Mouse (Mus musculus) intestine, embryonic 15.5 days (tissue): ENCODE measurements around the gene Cep170. TPM values are rescaled to one million over a fixed set of nuclear protein-coding genes. Genes with fewer than 3 reads are reported as not detected.

Source experiments
- ATAC-seq: fragments of 200-750 bp; cut with Nextera tagmentation; 2 replicates; pipeline ENCODE4 v1.8.0; 2017; ENCODE audit warnings: moderate TSS enrichment, moderate library complexity
- H3K27ac ChIP-seq: fragments of 300-500 bp; sonication (generic); 2 replicates; pipeline ENCODE4 v1.5.1; 2015; ENCODE audit warnings: mild to moderate bottlenecking, inconsistent platforms
- H3K27me3 ChIP-seq: fragments of 300-500 bp; sonication (generic); replicated peaks from 2 replicates; pipeline ENCODE4 v1.6.1; 2015; ENCODE audit warnings: inconsistent platforms
- H3K36me3 ChIP-seq: fragments of 300-500 bp; sonication (generic); 2 replicates; pipeline ENCODE4 v1.6.1; 2015; ENCODE audit warnings: inconsistent platforms
- H3K4me1 ChIP-seq: fragments of 300-500 bp; sonication (generic); replicated peaks from 2 replicates; pipeline ENCODE4 v1.6.1; 2015; ENCODE audit warnings: inconsistent platforms
- H3K4me2 ChIP-seq: fragments of 300-500 bp; sonication (generic); replicated peaks from 2 replicates; pipeline ENCODE4 v1.6.1; 2015; ENCODE audit warnings: mild to moderate bottlenecking, inconsistent platforms
- H3K4me3 ChIP-seq: fragments of 300-500 bp; sonication (generic); replicated peaks from 2 replicates; pipeline ENCODE4 v1.5.1; 2015; ENCODE audit warnings: inconsistent platforms
- H3K9ac ChIP-seq: fragments of 300-500 bp; sonication (generic); 2 replicates; pipeline ENCODE4 v1.6.1; 2015; ENCODE audit warnings: inconsistent platforms
- H3K9me3 ChIP-seq: fragments of 300-500 bp; sonication (generic); 2 replicates; pipeline ENCODE4 v1.6.1; 2016; ENCODE audit warnings: inconsistent platforms
- WGBS: fragments of 180-500 bp; shearing (Covaris S2); methylation state at CpG from one replicate; pipeline ENCODE4 v1.1.7; 2015; 5-methylcytosine and 5-hydroxymethylcytosine counted together
- polyA plus RNA-seq: library from polyadenylated mRNA; unstranded; fragments of >200 nt; fragmentation: Nextera tagmentation; extraction: Ambion mirVana; gene quantifications from 2 replicates; pipeline ENCODE4 v1.2.1, GENCODE M21; 2015

Gene Cep170
- polyA plus RNA-seq, 1 experiment from 2014 or later = 17.6 TPM

DNA sequence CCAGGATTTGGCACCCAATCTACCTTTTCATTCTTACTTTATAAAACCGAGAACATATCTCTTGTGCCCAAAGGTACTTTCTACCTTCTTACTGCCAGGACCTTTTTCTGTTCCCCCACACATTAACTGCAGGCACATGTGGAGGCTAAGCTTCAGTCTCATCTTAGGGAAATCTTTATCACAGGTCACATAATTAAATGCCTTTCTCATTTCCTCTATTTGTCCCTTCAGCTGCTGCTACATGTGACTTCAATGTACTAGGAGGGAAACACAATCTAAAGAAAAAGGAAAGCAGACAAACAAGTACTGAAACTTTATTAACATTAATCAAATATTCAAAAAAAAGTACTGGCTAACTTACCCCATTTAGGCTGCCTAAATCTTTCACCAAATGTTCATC is 21.7 kb downstream of the Cep170 start:
- Histone ChIP-seq H3K9me3 (no peaks in the 10 kb centered on the region), H3K4me3 (no peak overlapping the region), H3K36me3 (no peaks in the 10 kb centered on the region), H3K4me2 (no peak overlapping the region), H3K27me3 (no peaks in the 10 kb centered on the region), H3K9ac (no peak overlapping the region), H3K27ac (no peak overlapping the region), H3K4me1 (no peaks in the 10 kb centered on the region)
- no peak for ATAC-seq
- WGBS = 86% methylated on average over 1 of the region's 1 CpGs

DNA sequence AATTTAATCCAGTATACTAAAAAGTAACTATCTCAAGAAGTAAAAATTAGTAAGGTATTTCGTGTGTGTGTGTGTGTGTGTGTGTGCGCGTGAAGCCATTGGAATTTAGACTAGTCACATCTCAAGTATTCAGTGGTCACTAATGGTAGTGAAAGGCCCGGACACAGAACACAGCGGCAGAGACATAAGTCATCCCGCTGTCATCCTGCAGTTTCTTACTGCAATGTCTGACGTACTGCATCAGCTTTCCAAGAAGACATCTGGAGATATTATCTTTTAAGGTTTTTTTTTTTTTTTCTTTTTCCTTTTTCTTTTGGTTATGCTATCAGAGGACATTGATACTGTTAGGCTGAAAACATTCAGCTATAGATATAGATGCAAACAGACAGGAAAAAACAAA is 24.5 kb downstream of the Cep170 start:
- ATAC-seq = no peak
- Histone ChIP-seq H3K27me3 (no peaks in the 10 kb centered on the region), H3K4me1 (no peaks in the 10 kb centered on the region), H3K36me3 (no peaks in the 10 kb centered on the region), H3K27ac (no peak overlapping the region), H3K4me3 (no peak overlapping the region), H3K9ac (no peak overlapping the region), H3K9me3 (no peaks in the 10 kb centered on the region), H3K4me2 (no peak overlapping the region)
- WGBS = 87% methylated on average over 7 of the region's 7 CpGs

DNA sequence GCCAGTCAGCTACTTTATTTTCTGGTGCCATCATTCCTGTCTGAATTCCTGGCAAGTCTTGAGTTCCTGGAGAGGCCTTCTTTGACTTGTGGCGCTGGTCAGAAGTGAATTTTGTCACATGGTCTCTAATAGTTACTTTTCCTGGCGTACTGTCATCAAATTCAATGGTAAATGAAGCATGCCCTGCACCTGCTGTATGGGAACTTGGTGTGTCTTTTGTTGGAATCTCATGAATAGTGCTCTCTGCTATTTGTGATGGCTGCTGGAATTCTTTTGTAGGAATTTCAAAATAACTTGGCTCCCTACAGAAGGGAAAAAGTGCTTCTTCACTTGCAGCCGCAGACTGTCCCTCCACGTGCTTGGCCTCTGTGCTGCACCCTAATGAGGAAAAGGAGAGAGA is 39.3 kb downstream of the Cep170 start:
- H3K9ac ChIP-seq = no peak overlapping the region
- H3K4me2 ChIP-seq = no peak overlapping the region
- H3K27ac ChIP-seq = no peak overlapping the region
- no peak for ATAC-seq
- H3K9me3 ChIP-seq = no peaks in the 10 kb centered on the region
- 0 out of 2 replicates have a peak, but pooled peaks cover 3% of the 10 kb centered on the region for H3K36me3 ChIP-seq
- 90% methylated on average over 4 of the region's 4 CpGs for WGBS
- H3K27me3 ChIP-seq = no peaks in the 10 kb centered on the region
- H3K4me1 ChIP-seq = no peaks in the 10 kb centered on the region
- no peak overlapping the region for H3K4me3 ChIP-seq

DNA sequence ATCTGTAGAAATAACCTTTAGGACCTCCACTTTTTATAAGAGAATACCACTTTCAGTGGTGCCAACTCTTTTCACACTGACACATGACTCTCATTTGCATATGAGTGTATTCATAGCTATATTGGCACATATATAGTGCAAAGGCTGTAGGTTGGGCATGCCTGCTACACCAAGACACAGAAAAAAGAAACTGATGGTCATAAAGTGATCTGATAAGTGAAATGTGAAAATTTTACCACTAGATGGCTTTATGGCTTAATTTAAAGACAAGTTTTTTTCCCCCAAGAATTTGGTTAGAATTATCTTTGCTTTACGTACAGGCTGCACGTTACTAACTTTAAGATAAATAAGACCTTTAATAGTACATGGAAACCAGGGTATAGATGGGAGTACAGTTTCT is 51.6 kb downstream of the Cep170 start:
- no peak for ATAC-seq
- Histone ChIP-seq H3K36me3 (0 out of 2 replicates have a peak, but pooled peaks cover 2% of the 10 kb centered on the region), H3K27me3 (no peaks in the 10 kb centered on the region), H3K4me2 (no peak overlapping the region), H3K4me1 (no peaks in the 10 kb centered on the region), H3K9ac (no peak overlapping the region), H3K27ac (no peak overlapping the region), H3K4me3 (no peak overlapping the region), H3K9me3 (no peaks in the 10 kb centered on the region)
- 76% methylated on average over 2 of the region's 2 CpGs for WGBS

DNA sequence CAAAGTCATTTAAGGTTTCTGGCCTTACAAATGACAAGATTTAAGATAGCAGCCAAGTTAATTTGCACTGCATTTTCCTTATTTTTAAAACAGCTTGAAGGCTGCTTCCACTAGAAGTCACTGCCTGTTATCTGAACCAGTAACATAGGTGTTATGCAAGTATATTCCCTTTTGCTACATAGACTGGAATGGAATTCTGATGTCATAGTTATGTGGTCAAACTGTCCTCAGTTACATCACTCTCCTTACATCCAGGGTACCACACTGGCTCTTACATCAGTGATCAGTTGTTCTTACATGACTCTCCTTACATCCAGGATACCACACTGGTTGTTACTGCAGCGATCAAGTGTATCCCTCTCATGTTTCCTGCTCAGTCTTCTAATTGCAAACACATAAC is 53.2 kb downstream of the Cep170 start:
- 97% methylated on average over 1 of the region's 1 CpGs for WGBS
- no peaks in the 10 kb centered on the region for H3K27me3 ChIP-seq

DNA sequence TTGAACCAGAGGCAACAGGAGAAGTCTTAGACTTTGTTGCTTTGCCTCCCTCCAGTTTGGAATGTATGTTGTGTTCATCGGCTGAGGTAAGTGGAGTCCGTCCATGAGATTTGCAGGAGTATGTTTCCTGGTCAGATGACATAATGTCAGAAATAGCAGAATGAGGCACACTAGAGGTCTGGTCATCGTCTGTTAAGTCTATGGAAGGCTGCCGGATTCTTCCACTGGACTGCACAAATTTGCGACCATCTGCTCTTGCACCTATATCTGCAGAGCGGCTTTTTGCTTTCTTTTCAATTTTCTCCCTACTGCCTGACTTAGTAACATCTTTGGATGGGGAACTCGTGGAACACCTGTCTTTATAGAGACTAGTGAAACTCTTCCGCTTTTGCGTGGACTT is 58.3 kb downstream of the Cep170 start:
- Histone ChIP-seq H3K4me2 (no peak overlapping the region), H3K27ac (no peak overlapping the region), H3K36me3 (0 out of 2 replicates have a peak, but pooled peaks cover 6% of the 10 kb centered on the region), H3K9ac (no peak overlapping the region), H3K4me3 (no peak overlapping the region), H3K4me1 (no peaks in the 10 kb centered on the region), H3K9me3 (no peaks in the 10 kb centered on the region), H3K27me3 (no peaks in the 10 kb centered on the region)
- 85% methylated on average over 9 of the region's 9 CpGs for WGBS
- ATAC-seq = no peak

More for the DNA sequence above, 53.2 kb downstream of the Cep170 start:
- H3K4me3 ChIP-seq = no peak overlapping the region
- H3K9me3 ChIP-seq = no peaks in the 10 kb centered on the region
- no peak overlapping the region for H3K9ac ChIP-seq
- no peak overlapping the region for H3K27ac ChIP-seq
- 0 out of 2 replicates have a peak, but pooled peaks cover 2% of the 10 kb centered on the region for H3K36me3 ChIP-seq
- H3K4me1 ChIP-seq = no peaks in the 10 kb centered on the region
- H3K4me2 ChIP-seq = no peak overlapping the region
- no peak for ATAC-seq

DNA sequence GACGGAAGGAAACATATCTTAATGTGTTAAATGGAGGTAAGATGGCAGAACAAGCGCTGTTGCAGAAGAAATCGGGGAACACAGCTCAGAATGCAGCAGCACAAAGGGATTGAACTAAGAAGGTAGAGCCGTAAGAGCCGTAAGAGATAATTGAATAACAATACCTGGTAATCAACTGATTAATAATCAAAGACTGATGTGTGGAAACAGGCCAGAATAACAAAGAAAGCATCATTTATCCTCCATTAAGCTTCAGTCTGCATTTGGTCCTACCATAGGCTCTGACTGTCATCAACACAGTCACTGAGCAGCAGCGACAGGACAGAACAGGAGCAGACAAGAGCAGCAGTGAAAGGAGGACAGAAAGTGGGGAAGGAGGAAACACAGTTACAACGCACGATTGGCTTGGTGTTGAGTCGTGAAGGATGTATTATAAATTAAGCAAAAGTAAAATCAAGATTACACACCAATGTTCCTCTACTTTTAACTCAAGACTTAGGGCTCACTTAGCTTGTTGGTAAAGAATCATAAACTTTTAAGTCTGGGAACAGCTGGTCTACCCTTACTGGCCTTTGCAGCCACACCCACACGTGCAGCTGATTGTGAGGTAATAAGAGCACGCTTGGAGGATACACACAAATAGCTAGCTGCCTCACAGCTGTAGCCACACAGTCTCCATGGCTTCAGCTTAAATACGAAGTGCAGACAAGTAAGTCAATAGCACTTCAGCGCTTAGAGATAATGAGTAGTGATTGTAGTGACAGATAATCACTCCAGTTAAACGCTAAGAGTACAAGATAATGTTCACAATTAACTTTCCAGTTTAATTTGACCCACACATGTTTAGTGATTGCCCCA is 59.8 kb downstream of the Cep170 start:
- no peak overlapping the region for H3K27ac ChIP-seq
- no peaks in the 10 kb centered on the region for H3K4me1 ChIP-seq
- no peaks in the 10 kb centered on the region for H3K27me3 ChIP-seq
- 75% methylated on average over 14 of the region's 14 CpGs for WGBS
- H3K9ac ChIP-seq = no peak overlapping the region
- H3K36me3 ChIP-seq = 0 out of 2 replicates have a peak, but pooled peaks cover 6% of the 10 kb centered on the region
- H3K4me3 ChIP-seq = no peak overlapping the region
- ATAC-seq = no peak
- no peak overlapping the region for H3K4me2 ChIP-seq
- no peaks in the 10 kb centered on the region for H3K9me3 ChIP-seq

DNA sequence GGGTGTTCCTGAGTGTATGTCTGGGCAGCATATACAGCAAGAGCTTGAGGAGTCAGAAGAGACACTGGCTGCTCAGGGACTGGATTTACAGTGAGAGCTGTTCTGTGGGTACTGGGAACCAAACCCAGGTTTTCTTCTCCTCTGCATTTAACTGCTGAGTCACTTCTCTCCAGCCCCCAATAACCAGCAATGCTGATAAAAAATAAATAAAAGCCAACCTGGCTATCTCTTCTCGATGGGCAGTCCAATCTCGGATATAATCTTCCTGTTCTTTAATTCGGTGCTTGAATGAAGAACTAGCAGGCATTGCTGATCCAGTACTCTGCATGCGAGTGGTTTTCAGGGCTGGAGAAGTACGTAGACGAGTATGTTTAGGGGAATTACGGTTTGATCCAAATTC is 64.2 kb downstream of the Cep170 start:
- Histone ChIP-seq H3K27ac (no peak overlapping the region), H3K4me1 (no peaks in the 10 kb centered on the region), H3K36me3 (no peaks in the 10 kb centered on the region), H3K27me3 (no peaks in the 10 kb centered on the region), H3K9me3 (no peaks in the 10 kb centered on the region), H3K4me3 (no peak overlapping the region), H3K9ac (no peak overlapping the region), H3K4me2 (no peak overlapping the region)
- 92% methylated on average over 7 of the region's 7 CpGs for WGBS
- ATAC-seq = no peak

DNA sequence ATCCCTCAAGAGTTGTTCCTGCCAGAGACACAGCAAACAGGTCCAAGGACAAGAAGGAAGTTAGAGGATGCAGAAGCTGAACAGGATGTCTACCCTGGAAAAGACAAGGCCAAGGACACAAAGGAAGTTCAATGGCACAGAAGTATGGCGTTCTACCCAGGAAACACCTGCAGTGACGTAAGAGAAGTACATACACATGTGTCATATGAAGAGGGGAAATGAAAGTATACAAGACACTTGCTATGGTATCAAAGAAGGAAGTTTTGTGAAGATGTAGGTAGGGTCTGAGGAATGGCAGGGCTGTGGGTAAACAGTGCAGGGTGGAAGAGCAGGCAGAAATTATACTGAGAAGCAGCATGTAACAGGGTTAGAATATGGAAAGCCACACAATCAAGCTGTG is 81.0 kb downstream of the Cep170 start:
- no peak overlapping the region for H3K4me3 ChIP-seq
- H3K27me3 ChIP-seq = no peaks in the 10 kb centered on the region
- no peaks in the 10 kb centered on the region for H3K9me3 ChIP-seq
- no peak for ATAC-seq
- no peak overlapping the region for H3K27ac ChIP-seq
- no peak overlapping the region for H3K9ac ChIP-seq
- no peaks in the 10 kb centered on the region for H3K4me1 ChIP-seq
- 90% methylated on average over 2 of the region's 2 CpGs for WGBS
- H3K4me2 ChIP-seq = no peak overlapping the region
- H3K36me3 ChIP-seq = peaks cover 3% of the 10 kb centered on the region; the same call in 1 of the 2 replicates

DNA sequence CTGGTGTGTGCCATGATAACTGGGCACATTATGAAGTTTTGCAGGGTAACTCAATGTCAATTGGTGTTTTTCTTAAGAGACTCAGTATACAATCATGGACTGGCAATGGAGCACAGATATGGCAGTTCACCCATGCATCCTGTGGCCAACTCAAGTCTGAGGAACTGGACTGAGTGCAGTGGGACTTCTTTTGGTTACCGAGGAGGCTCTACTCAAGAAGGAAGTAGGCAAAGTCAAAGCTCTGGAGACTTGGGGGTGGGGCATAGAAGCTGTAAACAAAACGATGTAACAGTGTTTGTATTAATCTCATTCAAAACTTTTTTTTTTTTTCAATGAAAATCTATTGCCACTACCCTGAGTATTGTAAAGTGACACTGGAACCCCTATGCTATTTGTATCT is 83.3 kb downstream of the Cep170 start:
- no peak for ATAC-seq
- Histone ChIP-seq H3K36me3 (peaks cover 3% of the 10 kb centered on the region; the same call in 1 of the 2 replicates), H3K27me3 (no peaks in the 10 kb centered on the region), H3K9ac (no peak overlapping the region), H3K4me2 (no peak overlapping the region), H3K4me3 (no peak overlapping the region), H3K9me3 (no peaks in the 10 kb centered on the region), H3K4me1 (no peaks in the 10 kb centered on the region), H3K27ac (no peak overlapping the region)
- 82% methylated on average over 2 of the region's 2 CpGs for WGBS

DNA sequence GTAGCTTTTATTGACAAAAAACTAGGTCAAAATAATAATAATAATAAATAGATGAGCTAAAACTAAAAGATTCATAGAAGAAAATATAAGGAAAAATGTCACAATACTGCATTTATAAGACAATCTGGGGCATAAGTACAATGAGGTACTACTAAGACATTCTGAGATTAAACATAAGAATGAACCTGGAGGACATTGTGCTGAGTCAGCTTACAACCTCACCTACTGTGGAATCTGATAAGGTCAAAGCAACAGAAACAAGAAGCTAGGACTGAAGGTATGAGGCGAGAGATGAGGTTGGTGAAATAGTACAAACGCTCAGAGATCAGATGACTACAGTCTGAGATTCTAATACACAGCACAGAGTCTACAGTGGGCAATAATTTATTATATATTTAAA is 86.5 kb downstream of the Cep170 start:
- Histone ChIP-seq H3K27me3 (no peaks in the 10 kb centered on the region), H3K4me1 (no peaks in the 10 kb centered on the region), H3K36me3 (0 out of 2 replicates have a peak, but pooled peaks cover 3% of the 10 kb centered on the region), H3K27ac (no peak overlapping the region), H3K9me3 (no peaks in the 10 kb centered on the region), H3K4me2 (no peak overlapping the region), H3K4me3 (no peak overlapping the region), H3K9ac (no peak overlapping the region)
- ATAC-seq = no peak
- WGBS = 87% methylated on average over 2 of the region's 2 CpGs

DNA sequence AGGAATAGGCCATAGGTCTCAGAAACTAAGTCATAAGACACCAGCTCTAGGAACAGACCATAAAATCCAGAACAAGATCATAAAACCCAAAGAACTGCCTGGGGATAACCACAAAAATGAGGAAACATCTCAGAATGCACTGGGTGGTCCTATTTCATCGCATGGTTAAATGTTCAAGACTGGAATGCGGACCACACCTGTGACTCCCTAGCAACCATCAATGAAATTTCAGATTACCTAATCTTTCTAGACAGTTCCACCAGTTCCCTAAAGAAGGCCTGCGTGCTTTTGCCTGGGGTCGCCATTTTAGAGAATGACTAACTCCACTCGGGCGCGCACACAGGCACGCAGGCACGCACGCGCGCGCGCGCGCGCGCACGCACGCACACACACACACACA is 89.1 kb downstream of the Cep170 start:
- no peak overlapping the region for H3K27ac ChIP-seq
- no peaks in the 10 kb centered on the region for H3K36me3 ChIP-seq
- H3K9me3 ChIP-seq = no peaks in the 10 kb centered on the region
- WGBS = 93% methylated on average over 20 of the region's 20 CpGs
- H3K9ac ChIP-seq = no peak overlapping the region
- H3K4me1 ChIP-seq = no peaks in the 10 kb centered on the region
- H3K4me3 ChIP-seq = no peak overlapping the region
- H3K4me2 ChIP-seq = no peak overlapping the region
- no peaks in the 10 kb centered on the region for H3K27me3 ChIP-seq
- no peak for ATAC-seq
